Mouse (Mus musculus) CH12.LX (cell line): ENCODE results near the gene Tspan13.

Experiments used
- CHD2 ChIP-seq: IDR thresholded peaks from 2 replicates; pipeline ENCODE4 v1.6.1; 2011; ENCODE audit warnings: low read length, improper control_type of control experiment
- CTCF ChIP-seq, 2 experiments: IDR thresholded peaks in 1 of 2; conservative IDR thresholded peaks in 1 of 2; 2 replicates each; pipeline ENCODE4 v1.5.1; 2011 to 2012; ENCODE audit warnings: low read depth in 2 of 2, low read length in 2 of 2, improper control_type of control experiment in 1 of 2, inconsistent platforms in 1 of 2, mild to moderate bottlenecking in 1 of 2, moderate library complexity in 1 of 2
- EP300 ChIP-seq: IDR thresholded peaks from 2 replicates; pipeline ENCODE4 v1.6.1; 2011; ENCODE audit warnings: low read length, improper control_type of control experiment
- HCFC1 ChIP-seq: IDR thresholded peaks from 2 replicates; pipeline ENCODE4 v1.6.1; 2012; ENCODE audit warnings: low read depth, mild to moderate bottlenecking, inconsistent platforms, low read length, improper control_type of control experiment
- MAFK ChIP-seq: IDR thresholded peaks from 2 replicates; pipeline ENCODE4 v1.6.1; 2011; ENCODE audit warnings: low read length, improper control_type of control experiment; ENCODE audit not compliant: insufficient replicate concordance
- MEF2A ChIP-seq: IDR thresholded peaks from 2 replicates; pipeline ENCODE4 v1.6.1; 2014; ENCODE audit warnings: low read depth, mild to moderate bottlenecking, inconsistent platforms, low read length, improper control_type of control experiment, borderline replicate concordance
- NELFE ChIP-seq: IDR thresholded peaks from 2 replicates; pipeline ENCODE4 v1.6.1; 2011; ENCODE audit warnings: low read depth, low read length, improper control_type of control experiment
- POLR2A ChIP-seq: IDR thresholded peaks from 2 replicates; pipeline ENCODE4 v1.6.1; 2011; ENCODE audit warnings: low read depth, mild to moderate bottlenecking, improper control_type of control experiment, low read length
- TCF12 ChIP-seq: IDR thresholded peaks from 2 replicates; pipeline ENCODE4 v1.6.1; 2014; ENCODE audit warnings: low read depth, mild to moderate bottlenecking, inconsistent platforms, low read length, improper control_type of control experiment

DNA sequence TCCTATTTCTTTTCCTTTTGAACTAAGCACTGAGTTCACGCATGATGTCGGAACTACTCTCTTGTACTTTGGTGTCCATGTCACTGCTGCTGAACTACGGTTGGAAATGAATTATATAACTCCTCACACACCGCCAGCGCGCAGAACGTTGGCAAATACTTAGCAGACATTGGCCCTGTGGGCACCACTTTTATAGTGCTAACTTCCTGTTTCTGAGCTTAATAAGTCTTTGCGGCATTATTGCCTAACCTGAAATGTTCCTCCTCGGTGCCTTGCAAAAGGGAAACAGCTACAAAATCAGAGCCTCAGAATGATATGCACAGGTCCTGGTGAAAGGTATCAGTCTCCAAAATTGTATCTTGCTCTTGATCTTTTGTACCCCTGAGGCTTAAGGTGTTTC lies 58.8 kb downstream of the Tspan13 start:
- no peak for TF ChIP-seq POLR2A
- no peak for TF ChIP-seq MEF2A
- TF ChIP-seq CHD2, result no peak
- no peak for TF ChIP-seq CTCF (conservative IDR thresholded peaks at IDR 0.05 in 1 of 2, IDR thresholded peaks at IDR 0.05 in 1 of 2; ENCODE audit: low read depth in 2 of 2, low read length in 2 of 2)
- TF ChIP-seq MAFK, result no peak
- no peak for TF ChIP-seq NELFE
- TF ChIP-seq EP300, result no peak
- no peak for TF ChIP-seq HCFC1
- no peak for TF ChIP-seq TCF12
